8 mouse cellular contexts compared by ENCODE assay signal in the genomic region with DNA sequence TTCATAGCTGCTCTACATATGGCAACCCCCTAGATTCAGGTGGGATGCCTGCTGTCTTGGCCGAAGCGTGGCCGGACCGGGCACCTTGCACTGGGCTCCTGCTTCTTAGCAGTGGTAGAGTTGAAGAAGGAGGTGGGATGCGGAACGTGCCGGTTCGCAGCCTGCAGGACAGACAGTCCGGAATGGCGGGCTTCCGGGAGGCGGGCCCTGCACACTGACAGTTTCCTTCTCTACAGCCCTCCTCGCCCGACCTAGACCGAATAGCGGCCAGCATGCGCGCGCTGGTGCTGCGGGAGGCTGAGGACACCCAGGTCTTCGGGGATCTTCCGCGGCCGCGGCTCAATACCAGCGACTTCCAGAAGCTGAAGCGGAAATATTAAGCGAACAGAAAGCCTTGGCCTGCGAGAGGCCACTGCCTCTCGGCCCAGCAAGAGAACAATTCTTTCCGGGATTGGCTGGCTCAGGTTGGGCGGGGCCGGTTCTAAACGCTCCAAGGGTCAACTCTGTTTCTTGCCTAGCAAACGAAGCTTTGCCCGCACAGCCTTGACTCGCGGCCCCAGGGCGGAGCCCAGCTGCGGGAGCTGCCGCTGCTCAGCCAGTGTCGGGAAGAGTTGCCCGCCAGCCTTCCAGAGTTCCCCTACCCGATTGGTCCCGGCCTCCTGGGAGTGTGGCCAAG. TPM values are rescaled to one million over a fixed set of nuclear protein-coding genes. Genes with fewer than 3 reads are reported as not detected.
DNase-seq lines count a peak whose midpoint lies in the region; ATAC-seq and TF ChIP-seq lines count a peak whose summit lies in the region.

No protein-coding gene starts in this region.

- dilution Hi-C loops in CH12.LX (cut with MboI; ENCODE audit: extremely low pct_ligation_motif_present, extremely low pct_unique_long_range_greater_than_20kb, low sequenced_read_pairs) = no loop called here

- WGBS in heart, postnatal 0 days = 2% methylated on average over 43 of the region's 45 CpGs
- 2% methylated on average over 45 of the region's 45 CpGs for WGBS in lung, embryonic 15.5 days
- WGBS in neural tube, embryonic 15.5 days = 2% methylated on average over 45 of the region's 45 CpGs

- peak overlapping the region; percentile 66 to 72 (median 67) for H3K4me3 ChIP-seq in CH12.LX (replicated peaks in 1 of 3; ENCODE audit: low read depth in 2 of 3, low read length in 2 of 3, poor library complexity in 1 of 3)
- peak overlapping the region; percentile 63 for H3K4me3 ChIP-seq in heart, postnatal 0 days (ENCODE audit: low read depth, low read length)
- peak overlapping the region; percentile 53 for H3K4me3 ChIP-seq in lung, embryonic 15.5 days
- peak overlapping the region; percentile 45 for H3K4me3 ChIP-seq in neural tube, embryonic 15.5 days (replicated peaks)

- H3K9me3 ChIP-seq in CH12.LX (replicated peaks; ENCODE audit: low read length) = no peaks in the 10 kb centered on the region
- no peaks in the 10 kb centered on the region for H3K9me3 ChIP-seq in heart, postnatal 0 days (replicated peaks; ENCODE audit: control insufficient read depth, low read length)
- H3K9me3 ChIP-seq in lung, embryonic 15.5 days = no peaks in the 10 kb centered on the region
- no peaks in the 10 kb centered on the region for H3K9me3 ChIP-seq in neural tube, embryonic 15.5 days (replicated peaks)

- DNase-seq in CH12.LX (ENCODE audit: extremely low read depth) = peak; percentile 73
- peak; percentile 79 for DNase-seq in c-Kit-negative CD71-positive TER-119-positive erythroid progenitor cells, embryonic 14.5 days (ENCODE audit: low read depth, low spot score)
- DNase-seq in fibroblast of lung, adult 2 months (ENCODE audit: low read depth) = peak; percentile 58
- peak; percentile 79 for DNase-seq in heart, postnatal 0 days (ENCODE audit: low spot score)
- peak; percentile 92 to 98 for DNase-seq in kidney, postnatal 25 days
- peak; percentile 87 for DNase-seq in testis, postnatal 10 days (ENCODE audit: low spot score)

- peak overlapping the region; percentile 72 for H3K9ac ChIP-seq in CH12.LX (ENCODE audit: insufficient read depth, low read depth)
- H3K9ac ChIP-seq in heart, postnatal 0 days (replicated peaks; ENCODE audit: low read depth, low read length) = peak overlapping the region; percentile 79
- H3K9ac ChIP-seq in lung, embryonic 15.5 days = peak overlapping the region; percentile 69
- H3K9ac ChIP-seq in neural tube, embryonic 15.5 days (replicated peaks) = peak overlapping the region; percentile 58

- H3K79me2 ChIP-seq in CH12.LX (replicated peaks; ENCODE audit: control insufficient read depth, extremely low read depth, insufficient read depth, poor library complexity, severe bottlenecking) = peaks cover 21% of the 10 kb centered on the region

- peak overlapping the region; percentile 48 for H3K4me2 ChIP-seq in CH12.LX (ENCODE audit: insufficient read depth, low read depth, poor library complexity, severe bottlenecking)
- H3K4me2 ChIP-seq in heart, postnatal 0 days (ENCODE audit: low read depth, low read length) = peak overlapping the region; percentile 83
- peak overlapping the region; percentile 97 for H3K4me2 ChIP-seq in lung, embryonic 15.5 days
- peak overlapping the region; percentile 70 for H3K4me2 ChIP-seq in neural tube, embryonic 15.5 days

- peak overlapping the region; percentile 91 for H3K27ac ChIP-seq in CH12.LX (ENCODE audit: insufficient read depth, low read depth)
- peak overlapping the region; percentile 97 for H3K27ac ChIP-seq in heart, postnatal 0 days (ENCODE audit: low read depth)
- peak overlapping the region; percentile 98 for H3K27ac ChIP-seq in lung, embryonic 15.5 days
- peak overlapping the region; percentile 91 for H3K27ac ChIP-seq in neural tube, embryonic 15.5 days (replicated peaks)

- TF ChIP-seq RAD21 in CH12.LX (IDR thresholded peaks at IDR 0.05; ENCODE audit: low read depth, low read length) = no peak

- TF ChIP-seq CTCF in CH12.LX (conservative IDR thresholded peaks at IDR 0.05 in 1 of 2, IDR thresholded peaks at IDR 0.05 in 1 of 2; ENCODE audit: low read depth in 2 of 2, low read length in 2 of 2) = no peak
- TF ChIP-seq CTCF in heart, postnatal 0 days (IDR thresholded peaks at IDR 0.05; ENCODE audit: low read depth) = no peak

- in situ Hi-C loops in CH12.LX (cut with MboI; ENCODE audit: low pct_ligation_motif_present, low pct_unique_long_range_greater_than_20kb, low sequenced_read_pairs) = loop anchor here (10.0 kb wide), 1 partner anchor 100 kb away; no protein-coding TSS in a partner anchor

- H3K4me1 ChIP-seq in CH12.LX (ENCODE audit: control insufficient read depth in 1 of 2, insufficient read depth in 2 of 2) = peaks cover 18 to 59% of the 10 kb centered on the region in 2 experiments
- H3K4me1 ChIP-seq in heart, postnatal 0 days (ENCODE audit: control insufficient read depth, insufficient read depth) = peaks cover 30% of the 10 kb centered on the region
- H3K4me1 ChIP-seq in lung, embryonic 15.5 days = peaks cover 66% of the 10 kb centered on the region
- peaks cover 79% of the 10 kb centered on the region for H3K4me1 ChIP-seq in neural tube, embryonic 15.5 days

- peaks cover 8 to 31% of the 10 kb centered on the region in 2 experiments for H3K36me3 ChIP-seq in CH12.LX (replicated peaks in 1 of 2; ENCODE audit: control insufficient read depth in 1 of 2, insufficient read depth in 1 of 2, low read length in 1 of 2)
- 0 out of 2 replicates have a peak, but pooled peaks cover 4% of the 10 kb centered on the region for H3K36me3 ChIP-seq in heart, postnatal 0 days (replicated peaks; ENCODE audit: control insufficient read depth, insufficient read depth, low read length)
- peaks cover 8% of the 10 kb centered on the region; the same call in 1 of the 2 replicates for H3K36me3 ChIP-seq in lung, embryonic 15.5 days
- H3K36me3 ChIP-seq in neural tube, embryonic 15.5 days = peaks cover 10% of the 10 kb centered on the region; the same call in 1 of the 2 replicates

- ATAC-seq in heart, postnatal 0 days (ENCODE audit: insufficient read depth, low read depth) = peak; percentile 57
- ATAC-seq in lung, embryonic 15.5 days (ENCODE audit: borderline replicate concordance, extremely low read depth, low FRiP score, low TSS enrichment) = peak; percentile 52
- ATAC-seq in neural tube, embryonic 15.5 days (ENCODE audit: low FRiP score) = no peak

- H3K27me3 ChIP-seq in CH12.LX (replicated peaks) = no peaks in the 10 kb centered on the region
- H3K27me3 ChIP-seq in heart, postnatal 0 days (ENCODE audit: control insufficient read depth, insufficient read depth, low read length) = no peaks in the 10 kb centered on the region
- H3K27me3 ChIP-seq in lung, embryonic 15.5 days = no peaks in the 10 kb centered on the region
- no peaks in the 10 kb centered on the region for H3K27me3 ChIP-seq in neural tube, embryonic 15.5 days (replicated peaks)

- TF ChIP-seq POLR2A in CH12.LX (IDR thresholded peaks at IDR 0.05; ENCODE audit: low read depth, low read length) = peak; percentile 77

- TF ChIP-seq EP300 in CH12.LX (IDR thresholded peaks at IDR 0.05; ENCODE audit: low read length) = no peak
- peak; percentile 59; the same call in 1 of the 2 replicates for TF ChIP-seq EP300 in heart, postnatal 0 days (IDR thresholded peaks at IDR 0.05; ENCODE audit: low read depth)

RNA-seq across cellular contexts. Expression of a gene that starts 2.4 kb away (rescaled TPM):
- total RNA-seq in CH12.LX (2012; rRNA removed) = 35.9 and 41.6 TPM in 2 replicates
- 14.8 and 15.3 TPM in 2 replicates for total RNA-seq in CH12.LX (2014; rRNA removed)
- 20.7 and 22.2 TPM in 2 replicates for polyA plus RNA-seq in CH12.LX (2012; ENCODE audit: insufficient read length, low read depth)
- 43.6 and 45.9 TPM in 2 replicates for total RNA-seq in heart, postnatal 0 days (2014; rRNA removed; ENCODE audit: low replicate concordance)
- 24.5 and 27.2 TPM in 2 replicates for polyA plus RNA-seq in heart, postnatal 0 days (2015; fragmentation: Nextera tagmentation; extraction: Ambion mirVana)
- 37.6 and 37.9 TPM in 2 replicates for polyA plus RNA-seq in lung, embryonic 15.5 days (2015; fragmentation: Nextera tagmentation; extraction: Ambion mirVana)
- 29.2 and 29.6 TPM in 2 replicates for polyA plus RNA-seq in neural tube, embryonic 15.5 days (2015; fragmentation: Nextera tagmentation; extraction: Ambion mirVana)

RNA-seq across cellular contexts. Expression of a gene that starts 5.6 kb away (rescaled TPM):
- total RNA-seq in CH12.LX (2012; rRNA removed) (32.4 and 40.5 TPM in 2 replicates), CH12.LX (2014; rRNA removed) (31.9 and 35.5 TPM in 2 replicates)
- polyA plus RNA-seq in CH12.LX (2012; ENCODE audit: insufficient read length, low read depth) = 38.5 and 41.9 TPM in 2 replicates
- 43.5 and 101 TPM in 2 replicates for total RNA-seq in heart, postnatal 0 days (2014; rRNA removed; ENCODE audit: low replicate concordance)
- 51.7 and 57.5 TPM in 2 replicates for polyA plus RNA-seq in heart, postnatal 0 days (2015; fragmentation: Nextera tagmentation; extraction: Ambion mirVana)
- 71.3 and 74.4 TPM in 2 replicates for polyA plus RNA-seq in lung, embryonic 15.5 days (2015; fragmentation: Nextera tagmentation; extraction: Ambion mirVana)
- 105 and 110 TPM in 2 replicates for polyA plus RNA-seq in neural tube, embryonic 15.5 days (2015; fragmentation: Nextera tagmentation; extraction: Ambion mirVana)

RNA-seq across cellular contexts. Expression of a gene that starts 5.7 kb away (rescaled TPM):
- 21.7 and 24.2 TPM in 2 replicates for total RNA-seq in CH12.LX (2012; rRNA removed)
- total RNA-seq in CH12.LX (2014; rRNA removed) = 8.5 and 9.5 TPM in 2 replicates
- polyA plus RNA-seq in CH12.LX (2012; ENCODE audit: insufficient read length, low read depth) = 23.3 and 23.4 TPM in 2 replicates
- 81.8 and 137 TPM in 2 replicates for total RNA-seq in heart, postnatal 0 days (2014; rRNA removed; ENCODE audit: low replicate concordance)
- polyA plus RNA-seq in heart, postnatal 0 days (2015; fragmentation: Nextera tagmentation; extraction: Ambion mirVana) = 91.3 and 91.8 TPM in 2 replicates
- 109 and 111 TPM in 2 replicates for polyA plus RNA-seq in lung, embryonic 15.5 days (2015; fragmentation: Nextera tagmentation; extraction: Ambion mirVana)
- polyA plus RNA-seq in neural tube, embryonic 15.5 days (2015; fragmentation: Nextera tagmentation; extraction: Ambion mirVana) = 89.9 and 92.0 TPM in 2 replicates

RNA-seq across cellular contexts. Expression of a gene that starts 15.1 kb away (rescaled TPM):
- total RNA-seq in CH12.LX (2012; rRNA removed) (11.5 and 16.8 TPM in 2 replicates), CH12.LX (2014; rRNA removed) (5.7 and 7.8 TPM in 2 replicates)
- polyA plus RNA-seq in CH12.LX (2012; ENCODE audit: insufficient read length, low read depth) = 15.5 and 21.0 TPM in 2 replicates
- total RNA-seq in heart, postnatal 0 days (2014; rRNA removed; ENCODE audit: low replicate concordance) = 335 and 364 TPM in 2 replicates
- 246 and 248 TPM in 2 replicates for polyA plus RNA-seq in heart, postnatal 0 days (2015; fragmentation: Nextera tagmentation; extraction: Ambion mirVana)
- polyA plus RNA-seq in lung, embryonic 15.5 days (2015; fragmentation: Nextera tagmentation; extraction: Ambion mirVana) = 371 and 398 TPM in 2 replicates
- 433 and 459 TPM in 2 replicates for polyA plus RNA-seq in neural tube, embryonic 15.5 days (2015; fragmentation: Nextera tagmentation; extraction: Ambion mirVana)

RNA-seq across cellular contexts. Expression of a gene that starts 38.0 kb away (rescaled TPM):
- total RNA-seq in CH12.LX (2012; rRNA removed) = 56.7 and 57.6 TPM in 2 replicates
- total RNA-seq in CH12.LX (2014; rRNA removed) = 18.4 and 20.8 TPM in 2 replicates
- 67.4 and 75.4 TPM in 2 replicates for polyA plus RNA-seq in CH12.LX (2012; ENCODE audit: insufficient read length, low read depth)
- 112 and 136 TPM in 2 replicates for total RNA-seq in heart, postnatal 0 days (2014; rRNA removed; ENCODE audit: low replicate concordance)
- 69.0 and 73.3 TPM in 2 replicates for polyA plus RNA-seq in heart, postnatal 0 days (2015; fragmentation: Nextera tagmentation; extraction: Ambion mirVana)
- 93.5 and 97.7 TPM in 2 replicates for polyA plus RNA-seq in lung, embryonic 15.5 days (2015; fragmentation: Nextera tagmentation; extraction: Ambion mirVana)
- 136 and 141 TPM in 2 replicates for polyA plus RNA-seq in neural tube, embryonic 15.5 days (2015; fragmentation: Nextera tagmentation; extraction: Ambion mirVana)
